Mouse (Mus musculus) midbrain, embryonic 16.5 days (tissue): ENCODE measurements around the gene Trappc12. TPM values are rescaled to one million over a fixed set of nuclear protein-coding genes. Genes with fewer than 3 reads are reported as not detected.
A peak's percentile ranks its signal among the peaks of the same experiment; 100 is the strongest.

Source experiments
- ATAC-seq: fragments of 200-750 bp; cut with Nextera tagmentation; 2 replicates; pipeline ENCODE4 v1.8.0; 2017; ENCODE audit warnings: moderate TSS enrichment
- H3K27ac ChIP-seq: fragments of 300-500 bp; sonication (generic); 2 replicates; pipeline ENCODE4 v1.5.1; 2014; ENCODE audit warnings: mild to moderate bottlenecking, low read length, mixed read lengths
- H3K27me3 ChIP-seq: fragments of 300-500 bp; sonication (generic); 2 replicates; pipeline ENCODE4 v1.6.1; 2014; ENCODE audit warnings: low read depth, low read length, mixed read lengths; ENCODE audit not compliant: control insufficient read depth, insufficient read depth
- H3K36me3 ChIP-seq: fragments of 300-500 bp; sonication (generic); 2 replicates; pipeline ENCODE4 v1.6.1; 2014; ENCODE audit warnings: mild to moderate bottlenecking, low read length, moderate library complexity, mixed read lengths; ENCODE audit not compliant: control insufficient read depth, insufficient read depth
- H3K4me1 ChIP-seq: fragments of 300-500 bp; sonication (generic); 2 replicates; pipeline ENCODE4 v1.6.1; 2014; ENCODE audit warnings: mild to moderate bottlenecking, low read length, mixed read lengths; ENCODE audit not compliant: control insufficient read depth, insufficient read depth
- H3K4me2 ChIP-seq: fragments of 300-500 bp; sonication (generic); 2 replicates; pipeline ENCODE4 v1.6.1; 2014; ENCODE audit warnings: mild to moderate bottlenecking, low read length, mixed read lengths
- H3K4me3 ChIP-seq: fragments of 300-500 bp; sonication (generic); 2 replicates; pipeline ENCODE4 v1.5.1; 2014; ENCODE audit warnings: low read depth, mild to moderate bottlenecking, low read length, moderate library complexity, mixed read lengths
- H3K9ac ChIP-seq: fragments of 300-500 bp; sonication (generic); 2 replicates; pipeline ENCODE4 v1.6.1; 2014; ENCODE audit warnings: low read depth, low read length, mixed read lengths
- H3K9me3 ChIP-seq: fragments of 300-500 bp; sonication (generic); replicated peaks from 2 replicates; pipeline ENCODE4 v1.6.1; 2014; ENCODE audit warnings: mild to moderate bottlenecking, low read length, mixed read lengths; ENCODE audit not compliant: control insufficient read depth, poor library complexity, severe bottlenecking
- WGBS: fragments of 180-500 bp; shearing (Covaris S2); extraction: QIAGEN DNeasy Blood & Tissue Kit; methylation state at CpG from one replicate; pipeline ENCODE4 v1.1.7; 2014; 5-methylcytosine and 5-hydroxymethylcytosine counted together
- polyA plus RNA-seq: library from polyadenylated mRNA; unstranded; fragments of >200 nt; fragmentation: Nextera tagmentation; extraction: Ambion mirVana; gene quantifications from 2 replicates; pipeline ENCODE4 v1.2.1, GENCODE M21; 2015

The Trappc12 gene
- polyA plus RNA-seq: 43.1 and 43.6 TPM in 2 replicates

DNA sequence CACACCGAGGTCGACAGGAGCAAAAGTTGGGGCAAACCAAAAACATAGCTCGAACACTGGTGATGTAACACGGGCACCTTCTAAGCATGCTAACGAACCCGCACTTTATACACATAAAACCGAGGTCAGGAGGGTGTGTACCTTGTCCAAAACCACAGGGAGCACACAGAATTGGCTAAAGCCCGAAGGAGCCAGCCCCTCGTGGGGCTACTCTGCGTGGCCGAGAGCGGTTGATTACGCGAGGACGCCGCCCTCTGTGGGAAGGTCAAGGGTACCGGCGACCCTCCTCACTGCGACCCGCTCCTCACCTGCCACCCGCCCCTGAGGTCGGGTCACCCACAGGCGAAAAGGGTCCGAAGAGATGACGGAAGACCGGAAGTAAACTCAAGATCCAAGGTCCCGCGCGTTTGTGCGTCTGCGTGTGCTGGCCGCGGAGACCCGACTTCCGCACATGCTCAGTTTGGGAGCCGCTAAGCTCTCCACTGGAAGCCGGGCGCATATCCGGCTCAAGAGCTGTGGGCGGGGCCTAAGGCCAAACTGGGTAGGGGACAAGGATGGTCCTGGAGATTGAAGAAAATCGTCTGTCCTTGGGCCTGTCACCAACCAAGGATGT is at the start of gene Trappc12:
Trappc12 (minus strand) TSS at position 452 of the 613 bp plus-strand sequence.
- Histone ChIP-seq H3K4me3 (peak within 1 kb of the TSS; percentile 72), H3K9ac (peak within 1 kb of the TSS; percentile 75), H3K9me3 (no peaks in the 10 kb centered on the region), H3K36me3 (peaks cover 16% of the 10 kb centered on the region), H3K4me1 (peaks cover 21% of the 10 kb centered on the region), H3K4me2 (peak within 1 kb of the TSS; percentile 88), H3K27ac (peak within 1 kb of the TSS; percentile 56), H3K27me3 (no peaks in the 10 kb centered on the region)
- whole genome bisulfite sequencing: 2% methylated on average over 41 of the region's 41 CpGs
- ATAC-seq: peak; percentile 92

DNA sequence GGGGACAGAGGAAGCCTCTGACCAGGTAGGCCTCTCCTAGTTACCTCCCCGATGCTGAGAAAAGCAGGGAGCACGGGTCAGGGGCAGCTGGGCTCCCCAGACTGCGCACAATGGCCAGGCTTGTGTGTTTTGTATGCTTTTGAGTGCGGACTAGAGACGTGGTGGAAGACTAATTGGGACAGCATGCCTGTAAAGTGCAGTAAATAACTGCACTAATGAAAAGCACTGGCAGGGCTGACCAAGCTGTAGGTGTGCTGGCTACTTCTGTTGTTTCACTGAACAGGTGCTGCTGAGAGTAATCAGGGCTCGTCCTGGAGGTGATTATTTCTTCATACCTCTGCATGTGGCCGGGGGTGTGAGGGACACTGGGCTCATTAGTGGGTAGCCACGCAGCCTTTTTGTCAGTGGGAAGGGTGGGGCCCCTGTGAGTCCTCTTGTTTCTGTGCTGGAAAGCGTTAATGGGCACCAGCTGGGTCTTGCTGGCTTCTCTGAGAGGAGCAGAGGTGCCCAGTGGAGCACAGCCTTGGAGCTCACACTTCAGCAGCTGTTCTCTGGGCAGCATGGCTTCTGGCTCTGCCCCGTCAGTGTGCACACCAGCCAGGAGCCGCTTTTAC is 49.6 kb upstream of the Trappc12 start:
- peak overlapping the region; percentile 48; the same call in 1 of the 2 replicates for H3K9ac ChIP-seq

DNA sequence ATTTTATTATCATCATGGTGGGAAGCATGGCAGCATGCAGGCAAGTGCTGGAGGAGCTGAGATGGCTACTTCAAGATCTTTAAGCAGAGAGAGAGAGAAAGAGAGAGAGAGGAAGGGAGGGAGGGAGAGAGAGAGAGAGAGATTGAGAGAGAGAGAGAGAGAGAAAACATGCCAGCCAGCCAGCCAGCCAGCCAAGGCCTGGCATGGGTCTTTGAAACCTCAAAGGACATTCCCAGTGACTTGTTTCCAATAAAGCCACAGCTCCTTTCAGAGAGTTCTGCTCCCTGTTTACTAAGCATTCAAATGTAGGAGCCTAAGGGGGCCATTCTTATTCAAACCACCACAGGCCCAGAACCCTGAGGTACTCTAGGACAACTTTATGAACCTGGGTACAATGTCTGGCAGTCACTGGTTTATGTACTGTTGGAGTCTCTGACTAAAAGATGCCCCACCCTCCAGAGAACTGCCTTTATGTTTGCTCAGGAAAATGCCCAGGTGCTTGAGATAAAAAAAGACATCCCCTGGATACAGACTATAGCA is 46.7 kb upstream of the Trappc12 start:
- H3K36me3 ChIP-seq: no peaks in the 10 kb centered on the region
- H3K4me2 ChIP-seq: no peak overlapping the region
- no peak overlapping the region for H3K4me3 ChIP-seq
- H3K9me3 ChIP-seq: no peaks in the 10 kb centered on the region
- ATAC-seq: no peak
- H3K9ac ChIP-seq: no peak overlapping the region
- no peaks in the 10 kb centered on the region for H3K27me3 ChIP-seq
- no peak overlapping the region for H3K27ac ChIP-seq
- H3K4me1 ChIP-seq: peaks cover 22% of the 10 kb centered on the region

More for the DNA sequence above, 49.6 kb upstream of the Trappc12 start:
- Histone ChIP-seq H3K27ac (peak overlapping the region; percentile 62), H3K4me2 (no peak overlapping the region), H3K27me3 (no peaks in the 10 kb centered on the region), H3K4me3 (no peak overlapping the region), H3K9me3 (no peaks in the 10 kb centered on the region), H3K4me1 (peaks cover 16% of the 10 kb centered on the region), H3K36me3 (no peaks in the 10 kb centered on the region)
- peak; percentile 66 for ATAC-seq
- WGBS: 50% methylated on average over 11 of the region's 11 CpGs

DNA sequence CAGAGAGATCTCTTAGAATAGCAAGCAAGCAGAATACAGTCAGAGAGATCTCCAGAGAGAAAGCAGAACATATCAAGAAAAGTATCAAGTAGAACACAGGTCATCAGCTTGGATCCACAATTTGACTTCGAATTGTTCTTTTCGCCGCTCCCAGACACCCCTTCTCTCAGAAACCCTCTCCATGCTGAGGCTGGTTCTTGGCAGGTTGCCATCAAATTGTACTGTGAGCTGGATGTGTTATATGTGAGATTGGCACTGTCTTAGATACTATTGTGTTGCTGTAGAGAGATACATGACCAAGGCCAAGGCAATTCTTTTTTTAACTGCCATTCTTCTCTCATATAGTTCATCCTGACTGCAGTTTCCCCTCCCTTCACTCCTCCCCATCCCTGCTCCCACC is 44.8 kb upstream of the Trappc12 start:
- no peak overlapping the region for H3K27ac ChIP-seq
- H3K27me3 ChIP-seq: no peaks in the 10 kb centered on the region
- 80% methylated on average over 3 of the region's 3 CpGs for WGBS
- peaks cover 17% of the 10 kb centered on the region for H3K4me1 ChIP-seq
- H3K9ac ChIP-seq: no peak overlapping the region
- H3K9me3 ChIP-seq: no peaks in the 10 kb centered on the region
- no peak overlapping the region for H3K4me2 ChIP-seq
- H3K36me3 ChIP-seq: no peaks in the 10 kb centered on the region
- H3K4me3 ChIP-seq: no peak overlapping the region
- no peak for ATAC-seq

DNA sequence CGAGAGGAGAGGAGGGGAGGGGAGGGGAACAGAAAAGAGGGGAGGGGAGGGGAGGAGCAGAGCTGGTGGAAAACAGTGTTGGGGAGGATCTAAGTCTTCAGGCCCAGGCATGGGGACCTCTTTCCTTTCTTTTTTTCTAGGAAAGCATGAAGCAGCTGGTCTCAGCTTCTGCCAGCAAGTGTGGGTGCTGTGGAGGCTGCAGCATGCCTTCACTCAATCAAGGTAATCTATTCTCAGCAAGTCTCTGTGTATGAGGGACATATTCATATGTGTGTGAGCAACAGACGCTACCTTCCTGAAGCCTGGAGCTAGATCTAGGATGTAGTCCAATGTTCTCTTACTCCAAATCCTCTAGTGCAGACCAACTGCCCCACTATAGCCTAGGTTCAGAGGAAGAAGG is 43.4 kb upstream of the Trappc12 start:
- no peak for ATAC-seq
- no peak overlapping the region for H3K4me3 ChIP-seq
- no peak overlapping the region for H3K9ac ChIP-seq
- no peaks in the 10 kb centered on the region for H3K9me3 ChIP-seq
- peaks cover 12% of the 10 kb centered on the region for H3K4me1 ChIP-seq
- WGBS: 53% methylated on average over 2 of the region's 2 CpGs
- no peaks in the 10 kb centered on the region for H3K36me3 ChIP-seq
- no peak overlapping the region for H3K4me2 ChIP-seq
- H3K27me3 ChIP-seq: no peaks in the 10 kb centered on the region
- no peak overlapping the region for H3K27ac ChIP-seq

DNA sequence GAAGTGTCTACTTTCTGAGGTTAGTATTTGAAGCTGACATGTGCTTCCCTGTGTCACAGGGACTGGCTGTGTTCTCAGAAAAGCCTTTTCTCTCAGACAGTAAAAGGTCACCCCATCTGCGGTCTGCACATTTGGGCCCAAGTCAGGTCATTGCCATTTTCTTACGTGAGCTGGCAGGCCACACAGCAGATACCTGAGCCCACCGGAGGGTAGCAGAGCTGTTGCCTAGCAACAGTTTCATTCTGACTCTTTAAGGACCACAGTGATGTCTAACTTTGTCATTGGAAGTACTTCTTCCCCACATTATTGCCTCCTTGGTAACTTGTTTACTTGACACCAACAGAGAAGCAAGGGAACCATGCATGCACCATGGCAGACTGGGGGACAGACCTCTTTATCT is 42.3 kb upstream of the Trappc12 start:
- WGBS: 35% methylated on average over 3 of the region's 3 CpGs
- Histone ChIP-seq H3K4me3 (no peak overlapping the region), H3K9ac (no peak overlapping the region), H3K27ac (peak overlapping the region; percentile 73), H3K9me3 (no peaks in the 10 kb centered on the region), H3K36me3 (no peaks in the 10 kb centered on the region), H3K4me1 (peaks cover 12% of the 10 kb centered on the region), H3K27me3 (no peaks in the 10 kb centered on the region), H3K4me2 (no peak overlapping the region)
- ATAC-seq: peak; percentile 49; the same call in 1 of the 2 replicates

DNA sequence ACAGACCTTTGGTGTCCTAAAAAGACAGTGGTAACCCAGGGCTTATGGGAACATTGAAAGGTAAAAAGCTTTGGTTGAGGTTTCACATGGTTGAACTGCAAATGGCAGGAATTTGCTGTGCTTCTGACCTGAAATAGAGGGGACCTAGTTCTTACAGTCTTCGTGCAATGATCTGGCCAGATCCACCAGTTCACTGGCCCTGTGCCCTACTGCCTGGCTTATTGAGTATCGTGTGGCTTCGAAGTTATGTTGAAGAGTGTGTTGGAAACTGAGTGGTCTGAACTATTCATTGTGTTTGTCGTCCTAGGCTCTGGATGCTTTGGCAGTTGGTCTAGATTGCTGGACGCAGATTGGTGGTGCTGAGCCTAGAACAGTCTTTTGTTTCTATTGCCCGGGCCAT is 36.0 kb upstream of the Trappc12 start:
- no peaks in the 10 kb centered on the region for H3K27me3 ChIP-seq
- H3K27ac ChIP-seq: no peak overlapping the region
- H3K4me3 ChIP-seq: no peak overlapping the region
- H3K4me1 ChIP-seq: 0 out of 2 replicates have a peak, but pooled peaks cover 5% of the 10 kb centered on the region
- no peak overlapping the region for H3K9ac ChIP-seq
- 93% methylated on average over 6 of the region's 6 CpGs for WGBS
- ATAC-seq: no peak
- H3K4me2 ChIP-seq: no peak overlapping the region
- H3K36me3 ChIP-seq: no peaks in the 10 kb centered on the region
- H3K9me3 ChIP-seq: no peaks in the 10 kb centered on the region

DNA sequence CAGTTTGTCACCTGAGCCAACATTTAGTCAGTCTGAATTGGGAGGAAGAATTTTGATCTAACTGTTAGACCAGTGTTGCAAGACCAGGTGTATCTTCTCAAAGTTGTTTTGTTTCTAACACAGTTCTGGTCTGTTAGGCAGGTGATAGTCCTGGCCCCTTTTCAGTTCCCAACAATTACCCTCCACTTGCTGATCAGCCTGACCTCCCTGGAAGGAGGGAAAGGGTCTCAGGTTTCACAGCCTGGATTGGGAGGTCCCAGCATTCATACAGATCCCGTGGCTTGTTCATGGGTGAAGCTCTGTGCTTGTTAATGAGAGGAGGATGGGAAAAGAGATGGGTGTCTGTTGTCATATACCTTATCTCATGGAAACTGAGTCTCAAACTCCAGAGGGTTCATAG is 35.0 kb upstream of the Trappc12 start:
- Histone ChIP-seq H3K9ac (no peak overlapping the region), H3K27me3 (no peaks in the 10 kb centered on the region), H3K9me3 (no peaks in the 10 kb centered on the region), H3K4me3 (no peak overlapping the region), H3K27ac (no peak overlapping the region), H3K4me1 (0 out of 2 replicates have a peak, but pooled peaks cover 5% of the 10 kb centered on the region), H3K4me2 (no peak overlapping the region), H3K36me3 (no peaks in the 10 kb centered on the region)
- ATAC-seq: no peak
- 0% methylated on average over 1 of the region's 1 CpGs for WGBS

DNA sequence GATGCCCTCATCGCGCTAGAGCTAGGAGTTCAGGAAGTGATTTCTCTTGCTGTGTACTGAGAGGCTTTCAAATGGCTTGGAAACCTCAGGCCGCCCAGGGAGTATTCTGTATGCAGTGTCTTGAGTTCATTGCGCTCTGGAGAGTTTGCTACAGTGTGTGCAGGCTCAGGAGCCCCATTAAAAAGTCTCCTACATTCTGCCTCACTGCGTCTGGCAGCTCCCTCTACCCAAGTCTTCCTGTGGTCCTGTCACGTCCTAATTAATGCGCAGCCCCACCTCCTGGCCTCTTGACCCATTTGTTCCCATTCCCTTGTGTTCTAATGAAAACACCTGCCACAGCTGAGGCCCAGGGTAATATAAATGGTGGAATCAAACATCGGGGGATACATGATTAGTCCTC is 34.6 kb upstream of the Trappc12 start:
- ATAC-seq: no peak
- WGBS: 28% methylated on average over 8 of the region's 8 CpGs
- Histone ChIP-seq H3K9ac (no peak overlapping the region), H3K4me2 (no peak overlapping the region), H3K4me3 (no peak overlapping the region), H3K27ac (no peak overlapping the region), H3K4me1 (0 out of 2 replicates have a peak, but pooled peaks cover 5% of the 10 kb centered on the region), H3K9me3 (no peaks in the 10 kb centered on the region), H3K27me3 (no peaks in the 10 kb centered on the region), H3K36me3 (no peaks in the 10 kb centered on the region)
